In genomic region chr16:31234808-31235456, GRCm38 (mm10) we compare ENCODE assay signal across 12 mouse cellular contexts. TPM values are rescaled to one million over a fixed set of nuclear protein-coding genes. Genes with fewer than 3 reads are reported as not detected.
DNase-seq lines count a peak whose midpoint lies in the region; ATAC-seq and TF ChIP-seq lines count a peak whose summit lies in the region.
"Had no signal": no experiment of that assay in that cellular context is flagged by ENCODE, and none has a peak within 500 bp of the region (broad histone marks: within the 10 kb centered on the region; RNA-seq: fewer than 3 reads in every experiment).

No protein-coding gene starts in this region.

- no peak for ATAC-seq in hindbrain, embryonic 11.5 days (ENCODE audit: low FRiP score)
- no peak for ATAC-seq in hindbrain, embryonic 16.5 days
- no peak for ATAC-seq in forebrain, embryonic 14.5 days
- ATAC-seq: forebrain, embryonic 15.5 days had no signal

- no peak for TF ChIP-seq POLR2A in MEL (IDR thresholded peaks at IDR 0.05; ENCODE audit: control insufficient read depth in 1 of 2, insufficient read depth in 1 of 2, low read depth in 1 of 2, low read length in 2 of 2, poor library complexity in 1 of 2)

- no peaks in the 10 kb centered on the region for H3K9me3 ChIP-seq in hindbrain, embryonic 11.5 days (ENCODE audit: control insufficient read depth, low read length)
- no peaks in the 10 kb centered on the region for H3K9me3 ChIP-seq in hindbrain, embryonic 16.5 days (ENCODE audit: control insufficient read depth, low read length)
- no peaks in the 10 kb centered on the region for H3K9me3 ChIP-seq in MEL (replicated peaks; ENCODE audit: insufficient read depth, low read length)
- no peaks in the 10 kb centered on the region for H3K9me3 ChIP-seq in forebrain, embryonic 14.5 days (replicated peaks; ENCODE audit: control insufficient read depth, low read length)
- H3K9me3 ChIP-seq: embryonic facial prominence, embryonic 13.5 days; forebrain, embryonic 15.5 days had no signal

- no peak for TF ChIP-seq RAD21 in MEL (IDR thresholded peaks at IDR 0.05; ENCODE audit: low read depth, low read length)

- H3K4me1 ChIP-seq in hindbrain, embryonic 11.5 days (replicated peaks; ENCODE audit: control insufficient read depth, insufficient read depth, low read length) = no peaks in the 10 kb centered on the region
- H3K4me1 ChIP-seq in hindbrain, embryonic 16.5 days (ENCODE audit: control insufficient read depth, insufficient read depth, low read depth, low read length) = peaks cover 4% of the 10 kb centered on the region
- peaks cover 2 to 18% of the 10 kb centered on the region in 2 experiments; a peak in 3 of 4 replicates for H3K4me1 ChIP-seq in MEL (ENCODE audit: control insufficient read depth in 1 of 2, insufficient read depth in 2 of 2, low read length in 2 of 2)
- peaks cover 8% of the 10 kb centered on the region for H3K4me1 ChIP-seq in forebrain, embryonic 14.5 days (ENCODE audit: control insufficient read depth, insufficient read depth, low read length)

- H3K27ac ChIP-seq in hindbrain, embryonic 11.5 days (ENCODE audit: low read depth, low read length) = no peak overlapping the region
- H3K27ac ChIP-seq in hindbrain, embryonic 16.5 days (ENCODE audit: low read depth, low read length) = no peak overlapping the region
- peak overlapping the region; percentile 82 for H3K27ac ChIP-seq in MEL (ENCODE audit: control insufficient read depth, low read depth, low read length)
- peak overlapping the region; percentile 84 for H3K27ac ChIP-seq in macrophage
- H3K27ac ChIP-seq in forebrain, embryonic 14.5 days (ENCODE audit: low read depth, low read length) = no peak overlapping the region
- H3K27ac ChIP-seq: embryonic facial prominence, embryonic 13.5 days; forebrain, embryonic 15.5 days had no signal

- no peak for TF ChIP-seq CTCF in MEL (IDR thresholded peaks at IDR 0.05 in 2 of 3, conservative IDR thresholded peaks at IDR 0.05 in 1 of 3; ENCODE audit: control insufficient read depth in 1 of 3, insufficient read depth in 1 of 3, low read depth in 2 of 3, low read length in 3 of 3, poor library complexity in 1 of 3, severe bottlenecking in 1 of 3)

- peak; percentile 10 for DNase-seq in hindbrain, embryonic 11.5 days (ENCODE audit: low spot score)
- peak; percentile 38 for DNase-seq in 3134 (ENCODE audit: extremely low read depth, insufficient read length, low spot score)
- peak; percentile 40 for DNase-seq in MEL (ENCODE audit: low read depth, low spot score)
- no peak for DNase-seq in forebrain, embryonic 14.5 days (ENCODE audit: low spot score)
- no peak for DNase-seq in adrenal gland, postnatal 10 days
- DNase-seq in right cerebral cortex, postnatal 4 days = no peak
- DNase-seq: kidney, adult 18-20 months; lung, adult 2 months had no signal

- no peak overlapping the region for H3K4me3 ChIP-seq in hindbrain, embryonic 11.5 days (ENCODE audit: low read depth, low read length)
- no peak overlapping the region for H3K4me3 ChIP-seq in hindbrain, embryonic 16.5 days (ENCODE audit: low read length)
- H3K4me3 ChIP-seq in MEL (ENCODE audit: control insufficient read depth in 1 of 2, insufficient read depth in 1 of 2, low read depth in 2 of 2, low read length in 2 of 2) (peak overlapping the region; percentile 24 to 49), macrophage (ENCODE audit: inconsistent target) (peak overlapping the region; percentile 36)
- H3K4me3 ChIP-seq in forebrain, embryonic 14.5 days (ENCODE audit: low read depth, low read length) = no peak overlapping the region
- H3K4me3 ChIP-seq: forebrain, embryonic 15.5 days had no signal

- no peaks in the 10 kb centered on the region for H3K27me3 ChIP-seq in hindbrain, embryonic 11.5 days (ENCODE audit: control insufficient read depth, insufficient read depth, low read length)
- no peaks in the 10 kb centered on the region for H3K27me3 ChIP-seq in hindbrain, embryonic 16.5 days (replicated peaks; ENCODE audit: control insufficient read depth, insufficient read depth, low read length)
- no peaks in the 10 kb centered on the region for H3K27me3 ChIP-seq in MEL (ENCODE audit: control insufficient read depth in 1 of 2, insufficient read depth in 2 of 2, low read length in 2 of 2)
- H3K27me3 ChIP-seq in forebrain, embryonic 14.5 days (replicated peaks; ENCODE audit: control insufficient read depth, insufficient read depth, low read length) = no peaks in the 10 kb centered on the region
- H3K27me3 ChIP-seq: embryonic facial prominence, embryonic 13.5 days; forebrain, embryonic 15.5 days had no signal

- WGBS in hindbrain, embryonic 11.5 days = 73% methylated on average over 12 of the region's 12 CpGs
- WGBS in hindbrain, embryonic 16.5 days = 74% methylated on average over 12 of the region's 12 CpGs
- 87% methylated on average over 12 of the region's 12 CpGs for WGBS in macrophage (ENCODE audit: missing documents)
- WGBS in forebrain, embryonic 14.5 days = 84% methylated on average over 12 of the region's 12 CpGs

- no peak overlapping the region for H3K9ac ChIP-seq in hindbrain, embryonic 11.5 days (ENCODE audit: low read depth, low read length)
- H3K9ac ChIP-seq in hindbrain, embryonic 16.5 days (ENCODE audit: low read depth, low read length) = no peak overlapping the region
- peak overlapping the region; percentile 56 for H3K9ac ChIP-seq in MEL (ENCODE audit: control insufficient read depth, low read depth, low read length, poor library complexity, severe bottlenecking)
- no peak overlapping the region for H3K9ac ChIP-seq in forebrain, embryonic 14.5 days (ENCODE audit: low read length)
- H3K9ac ChIP-seq: forebrain, embryonic 15.5 days had no signal

- no peak overlapping the region for H3K4me2 ChIP-seq in hindbrain, embryonic 11.5 days (replicated peaks; ENCODE audit: low read depth, low read length)
- no peak overlapping the region for H3K4me2 ChIP-seq in hindbrain, embryonic 16.5 days (ENCODE audit: low read length)
- no peak overlapping the region for H3K4me2 ChIP-seq in forebrain, embryonic 14.5 days (ENCODE audit: low read length)
- H3K4me2 ChIP-seq: forebrain, embryonic 15.5 days had no signal

- H3K79me2 ChIP-seq in MEL (ENCODE audit: control insufficient read depth, insufficient read depth, low read length, poor library complexity) (no peaks in the 10 kb centered on the region; the same call in 1 of the 2 replicates), macrophage (ENCODE audit: inconsistent target) (no peaks in the 10 kb centered on the region)

- TF ChIP-seq EP300 in MEL (IDR thresholded peaks at IDR 0.05; ENCODE audit: low read depth in 1 of 2, low read length in 2 of 2) = no peak

- H3K36me3 ChIP-seq in hindbrain, embryonic 11.5 days (ENCODE audit: control insufficient read depth, insufficient read depth, low read length) = no peaks in the 10 kb centered on the region
- no peaks in the 10 kb centered on the region for H3K36me3 ChIP-seq in hindbrain, embryonic 16.5 days (ENCODE audit: control insufficient read depth, insufficient read depth, low read length)
- H3K36me3 ChIP-seq in MEL (ENCODE audit: control insufficient read depth in 1 of 2, insufficient read depth in 2 of 2, low read length in 2 of 2) (peaks cover 0 to 2% of the 10 kb centered on the region in 2 experiments; a peak in 1 of 4 replicates), macrophage (ENCODE audit: inconsistent target) (no peaks in the 10 kb centered on the region)
- no peaks in the 10 kb centered on the region for H3K36me3 ChIP-seq in forebrain, embryonic 14.5 days (ENCODE audit: control insufficient read depth, insufficient read depth, low read length)
- H3K36me3 ChIP-seq: embryonic facial prominence, embryonic 13.5 days; forebrain, embryonic 15.5 days had no signal

TF ChIP-seq in MEL, 35 proteins besides CTCF, POLR2A, EP300 and RAD21 (continues in another document):
- TF ChIP-seq MYB (IDR thresholded peaks at IDR 0.05; ENCODE audit: low read depth, low read length) (no peak), ETS1 (IDR thresholded peaks at IDR 0.05; ENCODE audit: low read depth, low read length) (no peak), MEF2A (IDR thresholded peaks at IDR 0.05; ENCODE audit: extremely low read depth, insufficient replicate concordance, low read depth, low read length, poor library complexity, severe bottlenecking) (no peak), UBTF (IDR thresholded peaks at IDR 0.05; ENCODE audit: borderline replicate concordance, insufficient read depth, low read depth, low read length) (no peak), SIN3A (IDR thresholded peaks at IDR 0.05; ENCODE audit: low read length) (no peak), JUND (IDR thresholded peaks at IDR 0.05; ENCODE audit: low read depth, low read length) (no peak), CHD2 (IDR thresholded peaks at IDR 0.05; ENCODE audit: low read length) (no peak), MAZ (IDR thresholded peaks at IDR 0.05; ENCODE audit: low read depth, low read length) (no peak)

RNA-seq across cellular contexts. Expression of gene Acap2, which starts 33.9 kb away (rescaled TPM):
- polyA plus RNA-seq in hindbrain, embryonic 11.5 days (2014; fragmentation: Nextera tagmentation; extraction: Ambion mirVana) = 22.9 and 23.4 TPM in 2 replicates
- polyA plus RNA-seq in hindbrain, embryonic 16.5 days (2015; fragmentation: Nextera tagmentation; extraction: Ambion mirVana) = 9.4 and 11.0 TPM in 2 replicates
- 19.1 and 23.9 TPM in 2 replicates for total RNA-seq in MEL (2012; rRNA removed)
- polyA plus RNA-seq in MEL (2012; ENCODE audit: insufficient read depth in 1 of 2, insufficient read length in 2 of 2, low read depth in 1 of 2, low replicate concordance in 2 of 2, missing spikeins in 1 of 2) (10 to 100 TPM in 1 of 2 experiments, not detected in 1; 17.2 TPM), macrophage (2018) (39.6 to 55.7 TPM (median 44.7 TPM) in 3 replicates)
- total RNA-seq in macrophage (2018; cell fraction: chromatin; rRNA removed) = 100 to 1,000 TPM in 25 of 26 experiments, 10 to 100 TPM in 1; 84.8 to 216 (median 156) TPM
- total RNA-seq in macrophage (2018; cell fraction: cytosol; rRNA removed) = 10 to 100 TPM; 55.5 to 89.9 (median 80.4) TPM
- total RNA-seq in macrophage (2018; cell fraction: nucleus; rRNA removed) = 100 to 1,000 TPM in 13 of 26 experiments, 10 to 100 TPM in 13; 65.7 to 154 (median 101) TPM
- polyA plus RNA-seq in forebrain, embryonic 14.5 days (2014; fragmentation: Nextera tagmentation; extraction: Ambion mirVana) = 11.3 and 15.1 TPM in 2 replicates
- total RNA-seq in adrenal gland, postnatal 10 days (2021) = 10 to 100 TPM; 39.0 to 39.1 TPM

RNA-seq across cellular contexts. Expression of gene Ppp1r2, which starts 40.1 kb away (rescaled TPM):
- 99.3 and 107 TPM in 2 replicates for polyA plus RNA-seq in hindbrain, embryonic 11.5 days (2014; fragmentation: Nextera tagmentation; extraction: Ambion mirVana)
- polyA plus RNA-seq in hindbrain, embryonic 16.5 days (2015; fragmentation: Nextera tagmentation; extraction: Ambion mirVana) = 95.0 and 95.9 TPM in 2 replicates
- 31.2 and 33.8 TPM in 2 replicates for total RNA-seq in MEL (2012; rRNA removed)
- 10 to 100 TPM in 1 of 2 experiments, not detected in 1; 36.2 TPM for polyA plus RNA-seq in MEL (2012; ENCODE audit: insufficient read depth in 1 of 2, insufficient read length in 2 of 2, low read depth in 1 of 2, low replicate concordance in 2 of 2, missing spikeins in 1 of 2)
- 10 to 100 TPM; 16.9 to 45.7 (median 26.0) TPM for total RNA-seq in macrophage (2018; cell fraction: chromatin; rRNA removed)
- total RNA-seq in macrophage (2018; cell fraction: cytosol; rRNA removed) = 10 to 100 TPM; 40.4 to 69.8 (median 48.5) TPM
- 10 to 100 TPM; 20.3 to 48.3 (median 35.3) TPM for total RNA-seq in macrophage (2018; cell fraction: nucleus; rRNA removed)
- 39.8 to 56.3 TPM (median 54.3 TPM) in 3 replicates for polyA plus RNA-seq in macrophage (2018)
- polyA plus RNA-seq in forebrain, embryonic 14.5 days (2014; fragmentation: Nextera tagmentation; extraction: Ambion mirVana) = 89.0 and 90.5 TPM in 2 replicates
- 10 to 100 TPM; 82.3 to 87.5 TPM for total RNA-seq in adrenal gland, postnatal 10 days (2021)

Comparison
In these comparisons a context has a peak if more than half of its experiments do, and no peak if none do; other contexts are left out.
1. DNase-seq: peak in hindbrain, embryonic 11.5 days (single experiment), 3134 (single experiment) and MEL (single experiment); none in forebrain, embryonic 14.5 days (single experiment), adrenal gland, postnatal 10 days (single experiment) and right cerebral cortex, postnatal 4 days (single experiment).
2. H3K27ac ChIP-seq: peak in MEL (single experiment) and macrophage (single experiment); none in hindbrain, embryonic 11.5 days (single experiment), hindbrain, embryonic 16.5 days (single experiment) and forebrain, embryonic 14.5 days (single experiment).
3. H3K4me3 ChIP-seq: peak in MEL (2 of 2) and macrophage (single experiment); none in hindbrain, embryonic 11.5 days (single experiment), hindbrain, embryonic 16.5 days (single experiment) and forebrain, embryonic 14.5 days (single experiment).